Mouse (Mus musculus) B cell, adult 67 days (primary cell): ENCODE measurements around the gene Wfdc15a. TPM values are rescaled to one million over a fixed set of nuclear protein-coding genes. Genes with fewer than 3 reads are reported as not detected.

Source experiments
- total RNA-seq, 2 experiments: library from RNA; stranded (reverse); gene quantifications; 4 replicates each; pipeline ENCODE4 v1.2.4; 2023

The Wfdc15a gene
- not detected for total RNA-seq

GRCm38 (mm10) chr2:164199626-164200327 is at the start of gene Wfdc15a:
TSS of gene Wfdc15a (minus strand) at chr2:164200130.

GRCm38 (mm10) chr2:164238366-164238765 is 38.4 kb upstream of the Wfdc15a start, which contains the start of gene Svs2:
TSS of gene Svs2 (minus strand) at chr2:164238466.

GRCm38 (mm10) chr2:164221522-164221921 is 21.6 kb upstream of the Wfdc15a start, which contains the start of gene Wfdc15b:
TSS of gene Wfdc15b (minus strand) at chr2:164221660.

GRCm38 (mm10) chr2:164190576-164190975 is 9.4 kb downstream of the Wfdc15a start, which contains the start of gene Wfdc12:
TSS of gene Wfdc12 (minus strand) at chr2:164190608.

GRCm38 (mm10) chr2:164182692-164183255 is 17.2 kb downstream of the Wfdc15a start, which contains the start of gene Wfdc5:
TSS of gene Wfdc5 (minus strand) at chr2:164182742.

GRCm38 (mm10) chr2:164170902-164171301 is 29.0 kb downstream of the Wfdc15a start, which contains the start of gene Kcns1:
TSS of gene Kcns1 (minus strand) at chr2:164171113.

Other genes starting within 250 kb of the Wfdc15a start
- 100 to 1,000 TPM; 109 to 110 TPM for gene Ywhab, start 205.2 kb downstream of the Wfdc15a start, total RNA-seq
- gene Pabpc1l, start 174.7 kb downstream of the Wfdc15a start, total RNA-seq, result 1 to 10 TPM; 1.1 to 3.3 TPM
- gene Stk4, start 129.8 kb downstream of the Wfdc15a start, total RNA-seq, result 100 to 1,000 TPM; 234 to 261 TPM
- gene Tomm34, start 129.0 kb downstream of the Wfdc15a start, total RNA-seq, result 10 to 100 TPM; 79.5 to 80.2 TPM
- not detected for gene Kcns1, start 29.0 kb downstream of the Wfdc15a start, total RNA-seq
- gene Wfdc5, start 17.4 kb downstream of the Wfdc15a start, total RNA-seq, result not detected
- not detected for gene Wfdc12, start 9.5 kb downstream of the Wfdc15a start, total RNA-seq
- not detected for gene Wfdc15b, start 21.5 kb upstream of the Wfdc15a start, total RNA-seq
- not detected for gene Svs2, start 38.3 kb upstream of the Wfdc15a start, total RNA-seq
- gene Svs3b, start 56.5 kb upstream of the Wfdc15a start, total RNA-seq, result not detected
- gene Svs4, start 78.3 kb upstream of the Wfdc15a start, total RNA-seq, result not detected
- not detected for gene Svs3a, start 89.1 kb upstream of the Wfdc15a start, total RNA-seq
- gene Svs6, start 116.6 kb upstream of the Wfdc15a start, total RNA-seq, result not detected
- gene Svs5, start 132.6 kb upstream of the Wfdc15a start, total RNA-seq, result not detected
- gene Slpi, start 189.0 kb upstream of the Wfdc15a start, total RNA-seq, result 1 to 10 TPM; 3.2 to 3.5 TPM
- gene Rbpjl, start 203.0 kb upstream of the Wfdc15a start, total RNA-seq, result under 1 TPM; 0.29 to 0.59 TPM
- gene Matn4, start 205.0 kb upstream of the Wfdc15a start, total RNA-seq, result under 1 TPM; 0.36 to 0.64 TPM
- 100 to 1,000 TPM; 156 to 168 TPM for gene Sdc4, start 243.8 kb upstream of the Wfdc15a start, total RNA-seq